Mouse (Mus musculus): ENCODE results near the gene Vgll4. TPM values are rescaled to one million over a fixed set of nuclear protein-coding genes. Genes with fewer than 3 reads are reported as not detected.

Gene Vgll4
- polyA plus RNA-seq, 1 experiment from 2014 or later: 66.2 TPM

DNA sequence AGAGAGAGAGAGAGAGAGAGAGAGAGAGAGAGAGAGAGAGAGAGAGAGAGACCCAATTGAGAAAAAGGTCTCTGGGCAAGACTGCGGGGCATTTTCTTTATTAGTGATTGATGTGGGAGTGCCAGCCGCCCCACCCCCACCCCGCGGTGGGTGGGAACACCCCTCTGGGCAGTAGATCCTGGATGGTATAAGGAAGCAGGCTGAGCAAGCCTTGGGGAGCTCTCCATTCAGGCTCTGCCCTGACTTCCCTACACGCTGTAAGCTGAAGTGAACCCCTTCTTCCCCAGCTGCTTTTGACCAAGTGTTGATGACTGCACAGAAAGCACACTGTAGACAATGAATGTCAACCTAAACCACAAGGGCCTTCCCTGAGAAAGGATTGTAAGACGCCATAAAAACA is 592 bp upstream of the Vgll4 start:
- Histone ChIP-seq H3K4me2 (replicated peaks) (peak overlapping the region; percentile 100; the same call in 1 of the 2 replicates), H3K4me3 (replicated peaks) (no peak overlapping the region), H3K36me3 (no peaks in the 10 kb centered on the region), H3K4me1 (replicated peaks) (peaks cover 15% of the 10 kb centered on the region), H3K9ac (replicated peaks) (no peak overlapping the region), H3K9me3 (no peaks in the 10 kb centered on the region), H3K27me3 (peaks cover 46% of the 10 kb centered on the region), H3K27ac (no peak overlapping the region)
- ATAC-seq: no peak
- 27% methylated on average over 6 of the region's 6 CpGs for WGBS

DNA sequence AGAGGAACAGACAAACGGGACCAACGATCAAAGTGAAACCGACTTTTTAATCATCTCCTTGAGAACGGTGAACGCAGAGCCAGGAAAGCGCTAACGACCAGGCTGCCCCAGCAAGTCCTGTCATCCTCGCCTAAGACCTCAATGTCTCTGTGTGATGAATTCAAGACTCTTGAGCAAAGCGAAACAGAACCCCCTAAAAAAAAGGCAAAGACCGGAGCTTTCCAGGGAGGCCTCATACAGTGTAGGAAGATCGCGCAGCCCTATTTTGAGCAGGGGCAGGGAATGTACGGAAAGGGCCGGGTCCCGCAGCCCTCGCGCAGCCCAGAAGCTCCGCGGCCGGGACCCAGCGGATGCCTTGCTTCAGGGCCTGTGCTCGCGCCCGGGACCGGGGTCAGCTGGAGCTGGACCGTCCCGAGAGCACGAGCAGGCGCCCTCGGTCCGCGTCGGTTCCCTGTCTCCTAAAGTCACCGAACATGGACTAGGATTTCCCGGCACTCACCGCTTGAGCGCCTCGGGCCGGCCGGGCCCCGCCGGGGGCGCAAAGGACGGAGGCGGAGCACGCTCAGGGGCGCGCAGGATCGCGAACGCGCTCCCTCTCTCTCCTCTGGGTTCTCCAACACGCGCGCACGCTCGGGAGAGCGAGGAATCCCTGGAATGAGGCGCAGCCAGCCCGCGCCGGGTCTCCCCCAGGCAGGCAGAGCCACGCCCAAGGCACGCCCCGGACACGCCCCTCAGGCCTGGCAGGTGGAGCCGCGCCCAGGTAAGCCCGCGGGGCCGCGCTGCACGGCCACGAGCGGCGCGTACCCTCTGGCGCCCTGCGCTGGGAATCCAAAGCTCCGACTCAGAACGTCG is 1.2 kb downstream of the Vgll4 start:
- Histone ChIP-seq H3K4me3 (replicated peaks) (peak overlapping the region; percentile 70), H3K4me1 (replicated peaks) (peaks cover 15% of the 10 kb centered on the region), H3K4me2 (replicated peaks) (peak overlapping the region; percentile 100), H3K36me3 (no peaks in the 10 kb centered on the region), H3K9me3 (no peaks in the 10 kb centered on the region), H3K27ac (no peak overlapping the region), H3K27me3 (peaks cover 49% of the 10 kb centered on the region), H3K9ac (replicated peaks) (peak overlapping the region; percentile 76)
- peak; percentile 77 for ATAC-seq
- WGBS: under 1% methylated on average over 81 of the region's 82 CpGs

DNA sequence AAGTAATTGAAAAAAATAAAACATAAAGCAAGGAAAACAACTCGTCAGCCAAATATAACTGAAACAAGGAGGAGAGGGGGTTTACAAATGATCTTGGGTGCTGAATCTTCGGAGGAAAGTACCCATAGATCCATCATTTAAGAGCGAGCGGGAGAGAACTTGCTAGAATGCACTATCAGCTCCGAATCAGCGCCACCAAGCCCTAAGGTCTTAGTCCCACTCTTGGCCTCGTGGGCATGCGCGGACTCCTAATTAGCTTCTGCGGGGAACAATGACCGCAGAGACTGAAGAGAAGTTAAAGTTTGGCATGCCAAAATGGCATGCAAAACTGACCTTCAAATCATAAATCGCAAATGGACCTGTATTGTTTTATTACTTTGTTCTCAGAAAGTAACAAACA is 2.2 kb downstream of the Vgll4 start:
- Histone ChIP-seq H3K4me1 (replicated peaks) (peaks cover 15% of the 10 kb centered on the region), H3K9ac (replicated peaks) (no peak overlapping the region), H3K4me2 (replicated peaks) (no peak overlapping the region), H3K27ac (no peak overlapping the region), H3K9me3 (no peaks in the 10 kb centered on the region), H3K36me3 (no peaks in the 10 kb centered on the region), H3K27me3 (peaks cover 48% of the 10 kb centered on the region), H3K4me3 (replicated peaks) (no peak overlapping the region)
- WGBS: 51% methylated on average over 12 of the region's 12 CpGs
- ATAC-seq: no peak

DNA sequence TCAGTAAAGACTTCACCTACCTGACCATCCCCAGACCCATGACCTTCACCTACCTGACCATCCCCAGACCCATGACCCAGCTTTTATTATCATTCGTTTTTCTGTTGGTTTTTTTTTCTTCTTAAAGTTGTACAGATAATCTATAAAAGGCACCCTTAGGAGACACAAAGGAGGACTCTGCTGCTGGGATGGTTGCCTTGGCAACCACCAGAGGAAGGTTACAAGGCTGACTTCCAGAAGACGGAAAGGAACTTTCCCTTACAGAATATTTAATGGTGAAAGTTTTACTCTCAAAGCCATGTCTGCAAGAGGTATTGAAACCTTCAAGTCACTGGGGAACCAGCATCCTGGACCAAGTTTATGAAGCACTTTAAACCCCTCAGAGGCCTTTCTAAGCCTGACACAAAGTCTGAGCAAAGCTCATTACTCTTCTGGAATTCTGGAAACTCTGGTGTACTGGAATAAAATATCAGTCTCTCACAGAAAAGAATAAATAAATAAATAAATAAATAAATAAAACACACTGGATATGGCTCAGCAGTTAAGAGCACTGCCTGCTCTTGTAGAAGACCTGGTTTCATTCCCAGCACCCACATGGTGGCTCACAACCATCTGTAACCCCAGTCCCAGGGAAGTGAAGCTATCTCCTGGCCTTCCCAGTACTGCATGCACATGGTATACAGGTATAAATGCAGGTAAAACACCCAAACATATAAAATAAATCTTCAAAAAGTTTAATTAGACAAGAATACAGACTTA is 3.2 kb downstream of the Vgll4 start:
- peaks cover 47% of the 10 kb centered on the region for H3K27me3 ChIP-seq
- H3K27ac ChIP-seq: no peak overlapping the region
- H3K4me2 ChIP-seq (replicated peaks): no peak overlapping the region
- H3K9ac ChIP-seq (replicated peaks): no peak overlapping the region
- no peaks in the 10 kb centered on the region for H3K9me3 ChIP-seq
- WGBS: 15% methylated on average over 2 of the region's 2 CpGs
- H3K4me3 ChIP-seq (replicated peaks): no peak overlapping the region
- H3K36me3 ChIP-seq: no peaks in the 10 kb centered on the region
- peaks cover 15% of the 10 kb centered on the region for H3K4me1 ChIP-seq (replicated peaks)
- no peak for ATAC-seq

DNA sequence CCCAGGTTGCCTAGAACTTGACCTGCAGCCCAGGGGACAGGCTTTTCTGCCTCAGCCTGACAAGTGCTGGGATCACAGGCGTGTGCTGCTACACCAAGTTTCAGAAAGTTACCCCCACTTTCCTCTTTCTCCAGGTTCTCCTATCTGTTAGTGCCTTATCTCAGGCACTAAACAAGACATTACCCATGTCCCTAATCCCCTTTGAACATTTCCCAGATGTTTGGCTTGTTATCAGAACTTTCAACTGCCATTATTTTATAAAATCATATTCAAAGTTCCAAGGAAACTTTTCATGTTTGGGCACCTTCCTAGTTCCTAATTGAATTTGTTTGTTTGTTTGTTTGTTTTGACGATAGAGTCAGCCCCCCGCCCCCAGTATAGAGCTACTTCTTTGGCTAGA is 4.0 kb downstream of the Vgll4 start:
- Histone ChIP-seq H3K4me1 (replicated peaks) (peaks cover 15% of the 10 kb centered on the region), H3K9ac (replicated peaks) (no peak overlapping the region), H3K4me2 (replicated peaks) (no peak overlapping the region), H3K4me3 (replicated peaks) (no peak overlapping the region), H3K36me3 (no peaks in the 10 kb centered on the region), H3K27me3 (peaks cover 47% of the 10 kb centered on the region), H3K9me3 (no peaks in the 10 kb centered on the region), H3K27ac (no peak overlapping the region)
- ATAC-seq: no peak
- 90% methylated on average over 3 of the region's 3 CpGs for WGBS

DNA sequence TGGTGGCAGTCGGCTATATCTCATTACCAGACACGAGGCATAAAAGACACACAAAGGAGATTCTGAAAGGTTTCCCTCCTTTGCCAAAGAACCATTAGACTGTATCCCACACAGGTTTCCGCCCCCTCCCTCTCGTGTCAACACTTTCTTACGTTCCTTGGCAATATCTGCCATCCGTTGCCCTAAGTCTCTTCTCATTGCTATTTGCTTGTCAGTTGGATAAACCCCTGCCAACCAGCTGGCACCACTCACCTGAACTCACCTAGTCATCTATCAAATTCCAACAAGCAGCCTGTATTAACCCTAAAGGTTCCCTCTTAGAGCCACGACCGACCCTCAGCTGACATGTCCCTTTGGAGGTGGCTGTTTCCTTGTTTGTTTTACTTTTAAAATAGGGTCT is 4.4 kb downstream of the Vgll4 start:
- 85% methylated on average over 8 of the region's 8 CpGs for WGBS
- Histone ChIP-seq H3K4me2 (replicated peaks) (no peak overlapping the region), H3K27ac (no peak overlapping the region), H3K9me3 (no peaks in the 10 kb centered on the region), H3K4me3 (replicated peaks) (no peak overlapping the region), H3K4me1 (replicated peaks) (peaks cover 15% of the 10 kb centered on the region), H3K36me3 (no peaks in the 10 kb centered on the region), H3K27me3 (peaks cover 47% of the 10 kb centered on the region), H3K9ac (replicated peaks) (no peak overlapping the region)
- ATAC-seq: no peak

DNA sequence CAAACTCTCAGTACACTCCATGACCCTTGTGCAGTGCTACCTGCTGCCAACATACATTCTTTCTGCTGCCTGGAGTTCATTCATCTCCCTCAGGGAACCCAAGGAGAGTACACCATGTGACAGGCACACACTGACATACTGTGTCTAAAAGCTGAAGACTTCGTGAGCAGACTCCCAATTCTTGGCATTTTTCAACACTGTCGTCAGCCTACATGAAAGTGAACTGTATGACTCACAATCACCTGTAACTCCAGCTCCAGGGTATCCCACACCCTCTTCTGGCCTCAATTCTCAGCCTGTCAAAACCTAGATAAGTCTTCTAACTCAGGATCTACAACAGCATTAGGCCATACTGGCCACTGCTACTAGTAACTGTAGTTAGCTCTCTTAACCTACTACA is 5.6 kb downstream of the Vgll4 start:
- Histone ChIP-seq H3K9me3 (no peaks in the 10 kb centered on the region), H3K4me2 (replicated peaks) (no peak overlapping the region), H3K27ac (no peak overlapping the region), H3K4me1 (replicated peaks) (peaks cover 6% of the 10 kb centered on the region), H3K27me3 (peaks cover 40% of the 10 kb centered on the region), H3K9ac (replicated peaks) (no peak overlapping the region), H3K4me3 (replicated peaks) (no peak overlapping the region), H3K36me3 (no peaks in the 10 kb centered on the region)
- WGBS: 93% methylated on average over 2 of the region's 2 CpGs
- ATAC-seq: no peak

DNA sequence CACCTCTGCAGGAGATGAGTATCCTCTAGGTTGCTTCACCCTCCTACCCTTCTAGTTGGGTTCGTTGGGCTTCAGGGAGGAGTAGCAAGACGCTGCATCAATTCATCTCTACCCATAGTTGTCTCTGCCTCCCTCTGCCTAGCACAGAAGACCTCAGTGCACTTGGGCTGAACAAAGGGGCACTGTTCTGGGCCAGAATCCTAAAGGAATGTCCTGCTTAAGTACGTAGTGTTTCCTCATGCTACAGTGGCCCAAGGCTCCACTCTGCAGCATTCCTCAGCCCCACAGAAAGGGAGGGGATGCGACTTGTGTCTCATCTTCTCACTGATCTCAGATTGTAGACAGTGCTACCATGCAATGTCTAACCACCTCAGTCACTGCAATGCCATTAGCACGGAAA is 6.2 kb downstream of the Vgll4 start:
- Histone ChIP-seq H3K4me2 (replicated peaks) (no peak overlapping the region), H3K9ac (replicated peaks) (no peak overlapping the region), H3K4me1 (replicated peaks) (0 out of 2 replicates have a peak, but pooled peaks cover under 1% of the 10 kb centered on the region), H3K4me3 (replicated peaks) (no peak overlapping the region), H3K9me3 (no peaks in the 10 kb centered on the region), H3K27me3 (peaks cover 35% of the 10 kb centered on the region), H3K27ac (no peak overlapping the region), H3K36me3 (no peaks in the 10 kb centered on the region)
- WGBS: 68% methylated on average over 5 of the region's 5 CpGs
- ATAC-seq: no peak

DNA sequence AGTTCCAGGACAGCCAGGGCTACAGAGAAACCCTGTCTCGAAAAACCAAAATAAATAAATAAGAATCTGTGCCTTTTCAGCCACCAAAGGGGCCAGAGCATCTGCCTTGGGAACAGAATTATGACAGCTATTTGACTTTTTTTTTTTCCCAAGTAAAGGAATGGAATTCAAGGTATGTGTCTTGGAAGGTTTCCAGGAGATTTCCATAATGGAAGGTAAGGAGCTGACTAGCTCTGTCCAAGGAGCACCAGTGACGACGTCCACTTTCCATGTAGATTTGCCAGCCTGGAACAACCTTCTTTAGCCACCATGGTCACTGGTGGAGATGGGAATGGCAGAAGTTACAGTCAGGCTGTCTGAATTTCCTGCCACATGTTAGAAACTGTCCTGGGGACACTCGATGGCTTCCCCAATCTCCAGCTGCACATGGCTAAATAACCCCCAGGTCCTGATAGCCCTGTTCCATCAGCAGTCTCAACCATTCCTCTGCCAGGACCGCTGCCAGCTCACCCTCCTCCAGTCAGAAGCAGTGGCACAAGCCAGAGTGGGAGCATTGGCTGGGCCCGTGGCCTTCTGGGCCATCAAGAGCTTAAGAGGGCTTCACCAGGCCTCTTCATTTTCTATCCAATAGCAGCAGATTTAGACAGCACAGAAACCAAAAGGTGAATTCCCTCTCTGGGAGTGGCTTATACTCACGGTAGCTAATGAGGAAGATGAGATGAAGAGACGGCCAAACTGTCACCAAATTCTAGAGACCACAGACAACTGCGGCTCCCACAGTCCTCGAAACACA is 8.3 kb downstream of the Vgll4 start:
- Histone ChIP-seq H3K9me3 (no peaks in the 10 kb centered on the region), H3K4me3 (replicated peaks) (no peak overlapping the region)

DNA sequence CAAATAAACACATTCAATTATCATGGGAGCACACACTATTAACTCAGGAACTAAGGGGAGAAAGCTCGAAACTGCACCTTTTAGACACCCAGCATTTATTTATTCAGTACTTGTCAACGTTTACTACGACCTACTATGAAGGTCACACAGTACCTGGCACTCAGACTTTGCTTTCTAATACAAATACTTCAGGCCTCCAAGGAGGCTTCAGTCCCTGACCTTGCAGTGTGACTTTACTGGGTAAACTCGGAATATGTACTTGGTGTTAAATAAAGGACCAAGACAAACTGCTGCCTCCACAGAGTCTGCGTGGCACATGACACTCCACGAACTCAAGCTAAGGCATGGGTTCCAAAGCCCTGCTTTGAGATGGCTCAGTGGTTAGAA is 10.8 kb downstream of the Vgll4 start:
- Histone ChIP-seq H3K4me1 (replicated peaks) (no peaks in the 10 kb centered on the region), H3K9me3 (no peaks in the 10 kb centered on the region), H3K4me3 (replicated peaks) (no peak overlapping the region), H3K9ac (replicated peaks) (no peak overlapping the region), H3K36me3 (no peaks in the 10 kb centered on the region), H3K27ac (no peak overlapping the region), H3K27me3 (0 out of 2 replicates have a peak, but pooled peaks cover 6% of the 10 kb centered on the region), H3K4me2 (replicated peaks) (no peak overlapping the region)
- no peak for ATAC-seq
- 87% methylated on average over 6 of the region's 6 CpGs for WGBS

More for the DNA sequence above, 8.3 kb downstream of the Vgll4 start:
- no peak overlapping the region for H3K9ac ChIP-seq (replicated peaks)
- H3K4me1 ChIP-seq (replicated peaks): no peaks in the 10 kb centered on the region
- H3K27ac ChIP-seq: no peak overlapping the region
- WGBS: 83% methylated on average over 10 of the region's 10 CpGs
- no peaks in the 10 kb centered on the region for H3K36me3 ChIP-seq
- ATAC-seq: no peak
- H3K4me2 ChIP-seq (replicated peaks): no peak overlapping the region
- peaks cover 20% of the 10 kb centered on the region for H3K27me3 ChIP-seq

DNA sequence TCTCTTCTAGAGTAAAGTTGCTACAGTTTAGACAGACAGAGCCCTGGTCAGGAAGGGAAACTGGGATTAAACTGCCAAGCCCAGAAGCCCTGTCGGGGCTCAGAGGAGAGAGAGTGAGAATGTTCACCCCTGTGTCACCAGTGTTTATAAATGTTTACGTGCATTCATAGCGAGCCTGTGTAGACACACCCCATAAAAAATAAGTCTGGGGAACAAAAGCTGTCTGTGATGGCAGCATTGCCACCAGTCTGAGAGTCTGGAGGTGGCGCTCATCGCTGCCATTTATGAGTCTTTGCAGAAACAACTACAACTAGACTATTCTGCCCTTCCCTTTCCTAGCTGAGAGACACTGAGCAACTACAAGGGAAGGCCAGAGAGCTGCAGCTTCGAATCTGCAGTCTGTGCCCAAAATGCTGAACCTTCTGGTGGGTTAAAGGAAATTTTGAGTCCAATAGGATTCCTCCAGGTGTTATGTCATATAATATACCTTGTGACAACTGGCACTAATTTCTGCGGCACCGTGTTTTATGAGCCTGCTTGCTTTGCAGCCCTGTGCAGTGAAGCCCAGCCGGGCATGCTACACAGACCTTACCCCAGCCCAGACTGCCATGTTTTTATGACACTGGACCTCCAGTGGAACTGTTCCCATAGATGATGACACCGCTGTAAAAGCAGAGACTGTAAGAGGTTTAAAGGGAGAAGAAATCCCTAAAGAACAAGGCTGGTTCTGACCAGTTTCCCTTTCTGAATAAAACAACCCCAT is 11.4 kb downstream of the Vgll4 start:
- H3K4me1 ChIP-seq (replicated peaks): no peaks in the 10 kb centered on the region
- H3K4me2 ChIP-seq (replicated peaks): no peak overlapping the region
- H3K4me3 ChIP-seq (replicated peaks): no peak overlapping the region
- H3K9ac ChIP-seq (replicated peaks): no peak overlapping the region
- no peak for ATAC-seq
- no peaks in the 10 kb centered on the region for H3K36me3 ChIP-seq
- H3K9me3 ChIP-seq: no peaks in the 10 kb centered on the region
- H3K27me3 ChIP-seq: 0 out of 2 replicates have a peak, but pooled peaks cover 6% of the 10 kb centered on the region
- no peak overlapping the region for H3K27ac ChIP-seq
- WGBS: 86% methylated on average over 10 of the region's 10 CpGs
